Mouse (Mus musculus) layer of hippocampus, adult 2 months (tissue): ENCODE measurements at regions not wholly inside any gene's neighbourhood (a gene's known extent, or its start where the extent isn't known, plus 50 kb on each side); places are given as distances from the start of the nearest gene placed in this dataset.

Source experiments
- DNase-seq, 2 experiments: peaks; one replicate each; pipeline ENCODE4 v3.0.0; 2022; ENCODE audit warnings: low spot score in 2 of 2
- H3K27ac ChIP-seq: fragments of 200-600 bp; 2 replicates; pipeline ENCODE4 v1.8.1; 2022
- H3K4me3 ChIP-seq: fragments of 200-600 bp; 2 replicates; pipeline ENCODE4 v1.8.1; 2022; ENCODE audit warnings: mild to moderate bottlenecking
- CTCF ChIP-seq: fragments of 200-600 bp; conservative IDR thresholded peaks from 2 replicates; pipeline ENCODE4 v1.8.1; 2022; ENCODE audit warnings: antibody characterized with exemption, mild to moderate bottlenecking, moderate library complexity

DNA sequence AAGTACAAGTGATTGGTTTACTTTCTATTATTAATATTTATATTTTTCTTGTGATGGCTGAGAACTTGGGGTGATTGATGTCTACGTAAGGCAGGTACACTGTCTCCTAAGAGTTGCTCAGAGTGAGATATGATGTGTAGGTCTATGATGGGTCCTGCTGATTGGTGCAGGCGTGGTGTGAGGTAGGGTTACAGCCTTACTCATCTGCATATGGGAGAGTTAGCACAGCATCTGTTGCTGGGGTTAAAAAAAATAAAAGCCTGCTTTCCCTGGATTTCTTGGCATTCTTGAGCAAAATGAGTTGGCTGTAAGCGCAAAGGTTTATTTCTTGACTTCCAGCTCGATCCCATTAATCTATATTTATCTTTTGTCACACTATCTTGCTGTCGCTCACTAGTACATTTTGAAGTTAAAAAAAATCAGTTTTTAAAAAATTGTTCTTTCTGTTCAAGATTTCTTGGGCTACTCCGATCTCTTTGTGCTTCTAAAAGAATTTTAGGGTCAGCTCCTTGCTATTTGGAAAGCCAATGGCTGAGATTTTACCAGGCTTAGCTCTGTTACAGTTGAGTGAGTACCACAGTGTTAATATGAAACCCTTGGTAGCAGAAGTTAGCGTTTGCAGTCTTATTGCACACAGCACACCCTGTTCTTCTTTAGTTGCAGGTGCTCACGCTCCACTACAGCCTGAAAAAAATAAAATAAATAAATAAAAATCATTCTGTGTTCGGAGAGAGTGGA is 482.0 kb downstream of the Plekhb2 start:
- DNase-seq = no peak
- TF ChIP-seq CTCF = no peak
- Histone ChIP-seq H3K4me3 (no peak overlapping the region), H3K27ac (no peak overlapping the region)

- Histone ChIP-seq H3K4me3 (no peak overlapping the region), H3K27ac (no peak overlapping the region)
- DNase-seq = no peak
- TF ChIP-seq CTCF = no peak
These were observed 482.5 kb downstream of the Plekhb2 start for GRCm38 (mm10) chr1:35332340-35332684.

DNA sequence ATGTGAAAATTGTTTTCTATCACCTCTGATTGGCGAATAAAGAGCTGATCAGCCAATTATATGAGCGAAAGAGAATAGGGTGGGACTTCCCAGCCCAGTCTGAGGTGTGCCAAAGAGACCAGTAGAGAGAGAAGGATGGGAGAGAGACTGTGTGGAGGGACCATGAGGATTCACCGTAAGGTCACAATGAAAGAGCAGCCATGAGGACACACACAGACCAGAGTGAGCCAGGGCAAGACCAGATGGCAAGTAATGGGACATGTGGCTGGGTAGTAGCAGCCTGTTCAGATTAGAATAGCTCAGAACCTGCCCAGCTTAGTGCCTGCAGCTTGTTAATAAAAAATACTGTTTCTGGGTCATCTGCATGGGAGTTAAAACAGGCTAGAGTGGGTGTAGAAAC is 487.9 kb downstream of the Plekhb2 start:
- TF ChIP-seq CTCF = no peak
- no peak overlapping the region for H3K27ac ChIP-seq
- DNase-seq = no peak
- H3K4me3 ChIP-seq = no peak overlapping the region

DNA sequence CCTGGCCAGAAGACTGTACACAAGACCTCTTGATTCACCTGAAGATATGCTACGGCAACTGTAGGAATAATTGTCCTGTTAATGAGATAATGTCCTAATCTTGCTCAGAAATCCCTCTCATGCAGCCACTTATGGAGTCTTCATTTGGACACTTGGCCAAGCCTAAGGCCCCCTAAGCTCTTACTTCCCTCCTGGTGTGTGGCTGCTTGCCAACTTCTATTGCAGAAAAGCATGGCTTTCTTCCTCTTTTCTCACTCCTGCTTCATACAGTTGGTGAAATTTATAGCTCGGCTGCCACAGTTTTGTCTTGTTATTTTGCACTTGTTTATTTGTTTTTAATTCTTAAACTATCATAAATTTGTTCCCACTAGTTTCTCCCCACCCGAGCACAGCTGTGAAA is 488.4 kb downstream of the Plekhb2 start:
- no peak for DNase-seq
- no peak overlapping the region for H3K4me3 ChIP-seq
- no peak overlapping the region for H3K27ac ChIP-seq
- TF ChIP-seq CTCF = no peak

GRCm38 (mm10) chr1:35344539-35344938 is 494.8 kb downstream of the Plekhb2 start:
- no peak for DNase-seq
- TF ChIP-seq CTCF = no peak
- Histone ChIP-seq H3K4me3 (no peak overlapping the region), H3K27ac (no peak overlapping the region)

DNA sequence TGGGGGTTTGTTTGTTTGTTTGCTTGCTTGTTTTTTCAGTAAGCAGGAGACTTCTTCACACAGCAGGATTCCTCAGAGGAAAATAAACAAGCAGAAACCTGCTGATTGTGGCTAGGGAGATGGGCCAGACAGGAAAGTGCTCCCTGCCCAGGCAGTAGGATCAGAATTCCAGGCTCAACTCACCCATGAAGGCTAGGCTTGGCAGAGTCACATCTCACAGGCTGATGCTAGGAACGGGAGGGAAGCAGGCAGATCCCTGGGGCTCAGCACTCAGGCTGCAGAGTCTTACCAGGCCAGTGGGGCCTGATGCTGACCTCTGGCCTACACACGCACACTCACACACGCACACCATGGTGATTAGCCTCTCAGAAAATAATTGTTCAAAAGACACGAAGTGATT is 498.5 kb downstream of the Plekhb2 start:
- DNase-seq = no peak
- TF ChIP-seq CTCF = no peak
- no peak overlapping the region for H3K27ac ChIP-seq
- no peak overlapping the region for H3K4me3 ChIP-seq

- no peak overlapping the region for H3K27ac ChIP-seq
- H3K4me3 ChIP-seq = no peak overlapping the region
- no peak for TF ChIP-seq CTCF
- DNase-seq = no peak
These were observed 509.2 kb downstream of the Plekhb2 start for GRCm38 (mm10) chr1:35358981-35359380.

DNA sequence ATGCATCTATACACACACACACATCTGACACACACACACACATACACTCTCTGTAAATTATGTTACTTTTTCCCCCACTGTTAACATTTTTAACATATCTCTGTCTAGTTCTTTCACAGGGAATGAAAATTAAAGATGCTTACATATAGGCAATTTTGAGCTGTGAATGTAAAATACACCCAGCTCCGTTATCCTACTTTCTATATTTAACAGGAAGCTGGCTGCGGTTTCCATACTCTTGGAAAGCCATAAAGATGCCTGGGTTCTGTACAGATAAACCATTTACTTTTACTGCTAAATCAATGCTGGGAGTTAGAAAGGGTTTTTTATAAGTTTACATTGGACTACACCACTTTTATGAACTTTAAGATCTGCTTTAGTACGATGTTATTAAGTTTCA is 511.7 kb downstream of the Plekhb2 start:
- H3K27ac ChIP-seq = no peak overlapping the region
- no peak for DNase-seq
- no peak for TF ChIP-seq CTCF
- H3K4me3 ChIP-seq = no peak overlapping the region

GRCm38 (mm10) chr1:35362836-35363235 is 513.1 kb downstream of the Plekhb2 start:
- H3K27ac ChIP-seq = no peak overlapping the region
- DNase-seq = peak in 1 of 2 experiments; percentile 21
- TF ChIP-seq CTCF = no peak

DNA sequence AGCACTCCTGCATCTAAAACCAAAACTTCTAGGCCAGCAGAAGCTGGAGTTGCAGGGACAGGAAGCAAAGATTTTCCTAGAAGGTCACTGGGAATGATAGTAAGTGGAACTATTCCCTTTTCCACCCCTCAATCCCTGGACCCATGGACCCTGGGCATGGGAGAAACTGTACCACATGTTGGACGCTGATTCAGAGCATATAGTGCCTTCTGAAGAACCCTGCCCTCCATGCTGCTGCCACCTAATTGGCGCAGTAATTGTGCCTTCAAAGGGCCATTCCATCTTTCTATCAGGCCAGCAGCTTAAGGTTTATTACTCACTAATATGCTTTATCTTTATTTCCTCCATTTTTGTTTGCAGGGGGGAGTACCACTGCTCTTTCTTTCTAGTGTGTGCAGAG is 516.8 kb downstream of the Plekhb2 start:
- Histone ChIP-seq H3K4me3 (no peak overlapping the region), H3K27ac (no peak overlapping the region)
- no peak for TF ChIP-seq CTCF
- no peak for DNase-seq

More at GRCm38 (mm10) chr1:35362836-35363235, 513.1 kb downstream of the Plekhb2 start:
- H3K4me3 ChIP-seq = no peak overlapping the region

DNA sequence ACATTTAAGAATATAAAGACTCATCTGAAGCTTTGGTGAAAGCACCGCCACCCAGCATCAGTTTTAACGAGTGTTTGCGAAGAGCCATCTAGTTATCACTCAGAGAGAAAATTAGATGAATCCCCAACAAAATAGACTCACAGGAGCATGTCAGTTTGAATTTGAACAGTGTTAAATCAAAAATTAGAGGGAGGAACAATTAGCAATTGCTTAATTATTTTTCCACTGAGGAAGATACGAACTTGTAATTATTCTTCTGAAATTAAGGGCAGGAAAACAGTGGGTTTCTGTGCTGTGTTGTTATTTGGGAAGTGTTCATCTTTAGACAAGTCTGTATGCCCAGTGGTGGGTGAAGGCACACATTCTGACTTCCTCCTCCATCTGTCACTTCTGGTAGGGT is 523.0 kb downstream of the Plekhb2 start:
- Histone ChIP-seq H3K4me3 (no peak overlapping the region), H3K27ac (no peak overlapping the region)
- DNase-seq = no peak
- TF ChIP-seq CTCF = no peak

- Histone ChIP-seq H3K27ac (no peak overlapping the region), H3K4me3 (no peak overlapping the region)
- TF ChIP-seq CTCF = no peak
- no peak for DNase-seq
These were observed 531.0 kb downstream of the Plekhb2 start for GRCm38 (mm10) chr1:35380633-35381385.

- Histone ChIP-seq H3K4me3 (no peak overlapping the region), H3K27ac (no peak overlapping the region)
- peak; percentile 68 to 81 for DNase-seq
- peak; percentile 93 for TF ChIP-seq CTCF
These were observed 535.7 kb downstream of the Plekhb2 start for GRCm38 (mm10) chr1:35385430-35385829.

DNA sequence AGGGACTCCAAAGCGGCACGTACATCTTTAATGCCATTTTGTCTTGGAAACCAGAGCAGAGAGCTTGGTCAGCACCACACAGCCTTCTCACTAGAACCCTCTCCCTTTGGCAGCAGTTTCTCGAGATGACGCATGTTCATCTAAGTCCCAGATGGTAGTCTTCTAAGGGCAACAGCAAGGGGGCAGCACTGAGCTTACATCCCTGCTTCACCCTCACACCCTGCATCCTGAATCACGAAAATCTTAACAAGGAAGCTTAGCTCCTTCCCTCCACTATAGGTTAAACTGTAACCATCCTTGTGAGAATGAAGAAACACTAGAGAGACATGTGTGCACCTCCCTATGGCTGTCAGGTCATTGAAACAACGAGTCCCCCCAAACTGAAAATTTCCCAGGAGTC is 538.4 kb downstream of the Plekhb2 start:
- peak; percentile 39 to 55 for DNase-seq
- peak; percentile 79 for TF ChIP-seq CTCF
- Histone ChIP-seq H3K4me3 (no peak overlapping the region), H3K27ac (no peak overlapping the region)
